Mouse (Mus musculus) left cerebral cortex, adult 9 months (tissue): ENCODE data around the gene Radil.
A peak's percentile ranks its signal among the peaks of the same experiment; 100 is the strongest.

Experiments
- DNase-seq, 2 experiments: peaks; one replicate each; pipeline ENCODE4 v3.0.0; 2022; ENCODE audit warnings: low spot score in 2 of 2

The Radil gene

DNA sequence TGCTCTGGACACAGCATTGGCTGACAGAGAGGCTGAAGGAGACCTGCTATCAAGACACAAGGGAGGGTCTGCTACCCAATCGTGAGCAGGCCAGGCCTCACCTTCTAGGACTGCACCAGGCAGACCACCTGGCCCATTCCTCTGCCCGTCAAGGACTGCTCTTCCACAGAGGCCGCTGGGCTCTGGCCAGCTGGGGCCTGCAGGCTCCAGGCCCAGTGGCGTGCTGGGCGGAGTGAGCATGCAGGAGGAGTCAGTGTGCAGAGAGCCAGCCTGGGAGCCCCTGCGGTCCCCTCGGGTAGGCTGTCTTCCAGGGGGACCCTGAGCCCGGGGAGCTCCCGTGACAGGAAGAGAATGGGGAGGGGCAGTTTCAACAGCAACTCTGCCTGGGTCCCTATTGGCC is 64.2 kb downstream of the Radil start:
- DNase-seq: no peak

DNA sequence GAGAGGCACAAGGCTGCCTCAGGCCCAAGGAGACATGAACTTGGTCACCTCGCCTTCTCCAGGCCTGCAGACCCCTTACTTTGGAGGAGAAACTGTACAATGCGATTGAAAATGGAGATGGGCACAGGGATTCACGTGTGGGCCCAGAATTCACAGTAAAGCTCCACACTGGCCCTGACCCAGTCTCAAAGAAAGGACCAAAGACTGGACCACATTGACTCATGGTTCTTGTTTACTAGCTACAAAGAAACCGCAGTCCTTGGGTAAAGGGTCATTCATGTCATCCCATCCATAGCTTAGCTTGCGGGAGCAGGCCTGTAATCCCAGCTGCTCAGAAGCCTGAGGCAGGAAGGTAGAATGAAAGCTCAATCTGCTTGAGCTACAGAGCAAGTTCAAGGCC is 67.3 kb downstream of the Radil start:
- no peak for DNase-seq

DNA sequence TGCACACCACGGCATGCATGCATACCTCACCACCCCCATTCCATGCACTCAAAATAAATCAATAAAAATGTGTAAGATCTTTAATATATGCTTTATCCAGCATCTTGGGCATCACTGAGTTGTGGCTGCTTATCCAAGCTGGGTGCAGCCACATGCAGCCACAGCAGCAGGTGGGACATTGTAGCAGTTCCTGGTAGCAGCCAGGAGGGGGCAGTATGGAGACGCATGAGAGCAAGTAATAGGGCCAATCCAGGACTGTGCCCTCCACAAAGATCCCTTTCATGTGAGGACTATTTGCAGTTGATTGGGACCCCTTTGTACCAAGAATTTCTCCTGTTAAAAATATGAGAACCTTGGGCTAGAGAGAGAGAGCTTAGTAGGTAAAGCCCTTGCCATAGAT is 68.4 kb downstream of the Radil start:
- no peak for DNase-seq

DNA sequence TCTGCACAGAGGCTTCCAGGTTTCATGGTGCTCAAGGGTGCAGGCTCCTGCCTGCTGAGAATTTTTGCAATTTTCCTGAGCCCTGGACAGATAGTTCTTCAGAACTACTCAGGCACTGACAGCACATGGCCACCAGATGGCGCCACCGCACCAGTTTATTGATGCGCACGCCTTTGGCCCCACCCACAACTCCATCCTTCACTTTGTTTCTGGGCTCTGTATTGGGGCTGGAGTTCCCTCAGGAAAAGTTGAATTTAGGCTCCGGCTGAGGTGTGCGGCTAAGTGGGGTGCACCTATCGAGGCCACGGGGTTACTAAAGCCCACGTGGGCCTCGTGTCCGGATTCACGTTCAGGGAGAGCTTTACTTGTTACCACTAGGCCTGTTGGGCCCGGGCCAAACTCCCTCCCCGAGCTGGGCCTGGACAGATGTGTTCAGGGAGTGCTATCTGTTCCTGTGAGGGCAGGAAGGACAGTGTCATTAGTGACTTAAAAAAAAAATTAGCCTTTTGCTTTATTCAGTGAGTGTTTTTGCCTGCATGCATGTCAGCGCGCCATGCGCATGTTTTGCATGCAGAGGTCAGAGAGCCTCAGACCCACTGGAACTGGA is 72.0 kb downstream of the Radil start:
- DNase-seq: peak in 1 of 2 experiments; percentile 82

DNA sequence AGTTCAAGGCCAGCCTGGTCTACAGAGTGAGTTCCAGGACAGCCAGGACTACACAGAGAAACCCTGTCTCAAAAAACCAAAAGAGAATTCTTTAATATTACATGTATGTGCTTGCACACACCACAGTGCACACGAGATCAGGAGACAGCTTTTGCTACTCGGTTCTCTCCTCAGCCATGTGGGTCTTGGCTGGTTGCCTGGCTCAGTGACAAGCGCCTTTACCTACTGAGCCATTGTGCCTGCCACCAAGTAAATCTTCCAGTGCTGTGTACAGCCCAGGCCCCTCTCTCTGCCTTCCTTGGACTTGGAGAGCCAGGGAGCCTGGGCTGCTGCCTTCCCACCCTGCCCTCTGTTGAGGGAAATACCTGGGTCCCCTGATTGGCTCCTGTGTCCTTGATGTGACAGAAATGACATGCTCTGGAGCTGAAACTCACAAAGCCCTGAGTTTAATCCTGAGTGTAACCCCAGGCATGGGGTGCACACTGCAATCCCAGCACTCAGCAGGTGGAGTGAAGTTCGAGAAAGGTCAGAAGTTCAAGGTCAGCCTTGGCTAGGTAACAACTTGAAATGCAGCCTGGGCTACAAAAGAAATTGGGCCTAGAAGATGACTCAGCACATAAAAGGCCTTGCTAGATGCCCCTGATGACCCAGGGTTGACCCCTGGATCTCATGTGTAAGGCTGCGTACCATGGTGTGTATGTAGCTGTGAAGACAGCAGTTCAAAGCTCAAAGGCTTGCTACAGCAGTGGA is 72.9 kb downstream of the Radil start:
- no peak for DNase-seq

DNA sequence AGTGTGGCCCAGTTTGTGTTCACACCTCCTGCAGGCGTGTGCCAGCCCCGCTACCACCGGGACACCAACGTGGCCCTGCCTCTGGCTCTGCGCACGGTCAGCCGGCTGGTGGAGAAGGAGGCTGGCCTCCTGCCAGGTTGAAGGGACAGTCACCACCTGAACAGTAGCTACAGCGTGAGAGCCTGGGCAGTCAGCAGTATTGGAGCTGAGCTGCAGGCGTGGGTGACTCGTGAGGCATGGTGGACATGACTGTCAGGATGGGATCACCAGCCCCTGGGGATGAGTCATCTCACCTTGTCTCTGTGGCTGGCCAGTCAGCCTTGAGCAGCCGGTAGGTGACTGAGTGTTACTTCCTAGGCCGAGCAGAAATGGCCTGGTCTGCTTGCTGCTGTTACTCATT is 73.6 kb downstream of the Radil start:
- no peak for DNase-seq

- no peak for DNase-seq
Measured at GRCm38 (mm10) chr5:142475669-142476068, 75.2 kb downstream of the Radil start.

- DNase-seq: peak in 1 of 2 experiments; percentile 78
Measured at GRCm38 (mm10) chr5:142473696-142474095, 77.2 kb downstream of the Radil start.

DNA sequence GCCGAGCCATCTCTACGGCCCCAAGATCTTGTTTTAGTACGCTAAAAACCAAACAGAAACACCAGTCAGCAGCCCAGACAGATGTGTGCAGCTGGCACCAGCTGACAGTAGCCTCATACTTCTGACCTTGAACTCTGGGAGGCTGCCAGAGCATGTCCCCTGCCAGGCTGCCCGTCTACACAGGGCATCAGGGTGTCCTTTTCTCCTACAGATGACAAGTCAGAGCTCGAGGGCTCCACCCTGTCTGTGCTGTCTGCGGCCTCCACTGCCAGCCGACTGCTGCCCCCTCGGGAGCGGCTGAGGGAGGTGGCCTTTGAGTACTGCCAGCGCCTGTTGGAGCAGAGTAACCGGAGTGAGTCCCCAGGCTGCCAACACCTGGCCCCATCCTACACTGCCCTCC is 81.1 kb downstream of the Radil start:
- DNase-seq: no peak

- no peak for DNase-seq
Measured at GRCm38 (mm10) chr5:142468375-142468774, 82.5 kb downstream of the Radil start.

GRCm38 (mm10) chr5:142463461-142464454 is 87.1 kb downstream of the Radil start, which contains the start of gene Ap5z1:
TSS of gene Ap5z1 (plus strand) at chr5:142463944.
- peak; percentile 88 to 92 for DNase-seq

DNA sequence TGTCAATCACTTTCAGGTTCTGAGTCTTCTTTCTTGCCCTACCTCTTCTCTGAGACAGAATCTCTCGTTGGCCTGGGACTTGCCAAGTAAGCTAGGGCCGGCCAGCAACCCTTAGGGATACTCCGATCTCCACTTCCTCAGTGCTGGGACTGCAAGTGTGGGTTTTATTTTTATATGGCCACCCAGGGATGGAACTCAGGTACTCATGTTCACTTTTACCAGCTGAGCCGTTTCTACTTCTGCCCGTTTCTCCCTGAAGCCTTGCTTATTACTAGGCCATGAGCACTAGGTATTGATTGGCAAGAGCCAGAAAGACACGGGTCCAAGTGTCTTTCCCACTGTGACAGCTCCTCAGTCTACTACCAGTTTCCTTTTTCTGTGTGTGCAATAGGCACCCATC is 87.9 kb downstream of the Radil start:
- no peak for DNase-seq

DNA sequence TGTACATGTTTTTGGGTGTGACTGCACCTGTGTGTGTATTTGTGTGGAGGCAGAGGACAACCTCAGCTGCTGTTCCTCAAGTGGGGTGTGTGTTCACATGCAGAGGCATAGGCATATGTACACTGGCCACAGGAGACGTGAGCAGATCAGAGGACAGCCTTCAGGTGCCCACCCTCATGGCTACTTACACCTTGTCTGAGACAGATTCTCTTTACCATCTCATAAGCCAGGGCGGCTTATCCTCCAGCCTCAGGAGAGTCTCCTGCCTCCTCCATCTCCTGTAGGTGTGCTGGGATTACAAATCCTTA is 88.3 kb downstream of the Radil start:
- DNase-seq: no peak

DNA sequence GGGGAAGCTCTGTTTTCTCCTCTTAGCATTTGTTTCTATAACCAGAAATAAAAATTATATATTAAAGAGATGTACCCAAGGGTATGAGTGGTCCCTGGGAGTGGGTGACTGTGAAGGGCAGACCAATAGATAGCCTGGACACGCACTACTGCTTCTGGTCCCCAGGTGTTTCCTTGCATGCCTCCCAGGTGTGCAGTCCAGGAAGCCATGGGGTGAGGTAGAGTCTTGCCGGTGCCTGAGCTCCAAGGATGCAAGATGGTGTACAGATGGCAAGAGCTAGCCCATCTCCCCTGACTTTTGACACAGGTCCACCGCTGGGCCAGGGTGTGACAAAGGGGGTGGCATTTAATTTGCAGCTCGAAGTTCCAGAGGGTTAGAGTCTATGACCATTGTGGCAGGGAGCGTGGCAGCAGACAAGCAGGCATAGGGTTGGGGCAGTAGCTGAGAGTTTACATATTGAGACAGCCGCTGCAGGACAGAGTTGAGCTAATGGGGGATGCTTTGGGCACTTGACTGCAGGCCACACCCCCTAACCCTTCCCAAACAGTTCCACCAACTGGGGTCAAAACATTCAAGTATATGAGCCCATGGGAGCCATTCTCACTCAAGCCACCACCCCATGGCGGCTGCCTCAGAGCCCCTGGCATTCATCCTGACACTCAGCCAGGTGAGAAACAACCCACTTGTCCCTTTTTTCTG is 88.8 kb downstream of the Radil start:
- no peak for DNase-seq

- DNase-seq: no peak
Measured at GRCm38 (mm10) chr5:142459834-142460233, 91.1 kb downstream of the Radil start.

- DNase-seq: no peak
Measured at GRCm38 (mm10) chr5:142458791-142459557, 91.9 kb downstream of the Radil start.

- no peak for DNase-seq
Measured at GRCm38 (mm10) chr5:142457345-142457744, 93.6 kb downstream of the Radil start.

- DNase-seq: no peak
Measured at GRCm38 (mm10) chr5:142456318-142456717, 94.6 kb downstream of the Radil start.

GRCm38 (mm10) chr5:142453742-142454141 is 97.2 kb downstream of the Radil start:
- no peak for DNase-seq

DNA sequence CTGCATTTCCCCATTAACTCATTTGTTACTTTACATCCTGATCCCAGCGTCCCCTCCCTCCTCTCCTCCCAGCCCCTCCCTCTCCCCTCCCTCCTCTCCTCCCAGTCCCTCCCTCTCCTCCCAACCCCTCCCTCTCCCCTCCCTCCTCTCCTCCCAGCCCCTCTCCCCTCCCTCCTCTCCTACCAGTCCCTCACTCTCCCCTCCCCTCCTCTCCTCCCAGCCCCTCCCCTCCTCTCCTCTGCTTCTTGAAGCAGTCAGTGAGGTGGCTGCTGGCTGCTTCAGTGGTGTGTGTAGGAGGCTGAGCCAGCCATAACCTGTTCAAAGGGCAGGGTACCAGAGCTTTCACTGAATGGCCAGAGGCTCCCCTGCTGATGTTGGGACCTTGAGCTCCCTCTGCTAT is 99.1 kb downstream of the Radil start:
- DNase-seq: no peak

DNA sequence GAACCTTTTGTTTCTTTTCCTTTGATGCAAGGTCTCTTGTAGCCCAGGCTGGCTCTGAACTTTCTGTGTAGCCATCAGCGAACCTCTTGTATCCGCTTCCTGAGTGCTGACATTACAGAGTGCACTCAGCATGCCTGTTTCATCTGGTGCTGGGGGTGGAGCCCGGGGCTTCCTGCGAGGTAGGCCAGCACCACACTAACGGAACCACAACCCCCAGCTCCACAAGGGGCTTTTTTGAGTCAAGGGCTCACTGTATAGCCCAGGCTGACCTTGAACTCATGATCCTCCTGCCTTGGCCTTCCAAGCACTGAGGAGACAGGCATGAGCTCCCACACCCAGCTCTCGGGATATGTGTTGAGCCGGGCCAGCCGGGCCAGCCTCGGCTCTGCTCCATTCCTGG is 100.1 kb downstream of the Radil start:
- no peak for DNase-seq
